ENCODE assay signal across 9 mouse cellular contexts in the genomic region with DNA sequence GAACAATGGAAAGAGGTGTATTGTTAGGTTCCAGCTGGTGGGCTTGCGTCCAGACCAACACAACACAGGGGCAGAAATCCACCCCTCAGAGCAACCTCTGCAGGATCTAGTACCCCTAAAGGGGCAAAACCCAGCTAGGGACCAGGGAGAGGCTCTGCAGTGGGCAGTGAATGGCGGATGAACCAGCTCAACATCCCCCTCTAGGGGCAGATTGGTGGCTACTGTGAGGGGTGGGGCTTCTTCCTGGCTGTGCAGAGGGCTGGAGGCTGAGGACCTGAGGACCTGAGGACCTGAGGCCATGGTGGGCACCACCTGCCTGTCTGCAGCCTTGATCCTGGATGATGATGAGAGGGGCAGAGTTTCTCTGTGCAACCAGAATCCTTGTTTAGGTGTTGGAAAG. TPM values are rescaled to one million over a fixed set of nuclear protein-coding genes. Genes with fewer than 3 reads are reported as not detected.
DNase-seq lines count a peak whose midpoint lies in the region; ATAC-seq lines count a peak whose summit lies in the region.
"Had no signal": no experiment of that assay in that cellular context is flagged by ENCODE, and none has a peak within 500 bp of the region (broad histone marks: within the 10 kb centered on the region; RNA-seq: fewer than 3 reads in every experiment).

No protein-coding gene starts in this region.

- H3K4me2 ChIP-seq in kidney, embryonic 15.5 days = no peak overlapping the region
- no peak overlapping the region for H3K4me2 ChIP-seq in neural tube, embryonic 11.5 days (ENCODE audit: low read depth)
- H3K4me2 ChIP-seq in forebrain, embryonic 16.5 days (ENCODE audit: low read length) = no peak overlapping the region

- ATAC-seq in kidney, embryonic 15.5 days (replicated peaks; ENCODE audit: low FRiP score) = 0 out of 2 replicates have a peak, but pooled peaks have one; percentile 52
- ATAC-seq in neural tube, embryonic 11.5 days (ENCODE audit: insufficient read depth, low FRiP score, low TSS enrichment) = no peak
- ATAC-seq in monocyte, adult 5-6 weeks (replicated peaks; ENCODE audit: insufficient number of reproducible peaks, low FRiP score, low TSS enrichment, poor library complexity, severe bottlenecking) = no peak
- ATAC-seq in forebrain, embryonic 16.5 days = no peak

- no peak for DNase-seq in kidney, postnatal 14 days
- DNase-seq in ES-CJ7 (ENCODE audit: low read depth, low spot score) = peak; percentile 53
- DNase-seq in embryo, embryonic 10 days (ENCODE audit: low spot score) = peak; percentile 53
- peak; percentile 25 for DNase-seq in neural tube, embryonic 11.5 days (ENCODE audit: low spot score)
- DNase-seq in spleen, postnatal 4 days (ENCODE audit: low spot score in 2 of 2) = no peak
- DNase-seq: adrenal gland, adult 8-10 months had no signal

- H3K9ac ChIP-seq in kidney, embryonic 15.5 days = no peak overlapping the region
- H3K9ac ChIP-seq in neural tube, embryonic 11.5 days (ENCODE audit: low read length) = no peak overlapping the region
- no peak overlapping the region for H3K9ac ChIP-seq in forebrain, embryonic 16.5 days (replicated peaks; ENCODE audit: low read depth, low read length)

- no peaks in the 10 kb centered on the region for H3K4me1 ChIP-seq in kidney, embryonic 15.5 days
- H3K4me1 ChIP-seq in neural tube, embryonic 11.5 days (ENCODE audit: control insufficient read depth, insufficient read depth, low read length) = no peaks in the 10 kb centered on the region
- H3K4me1 ChIP-seq in forebrain, embryonic 16.5 days (replicated peaks; ENCODE audit: control insufficient read depth, insufficient read depth, low read length) = no peaks in the 10 kb centered on the region

- H3K27me3 ChIP-seq in kidney, embryonic 15.5 days = 0 out of 2 replicates have a peak, but pooled peaks cover 4% of the 10 kb centered on the region
- H3K27me3 ChIP-seq in neural tube, embryonic 11.5 days (ENCODE audit: control insufficient read depth, insufficient read depth, low read length) = no peaks in the 10 kb centered on the region
- H3K27me3 ChIP-seq in forebrain, embryonic 16.5 days (replicated peaks; ENCODE audit: control insufficient read depth, insufficient read depth, low read length) = 0 out of 2 replicates have a peak, but pooled peaks cover 6% of the 10 kb centered on the region

- H3K36me3 ChIP-seq in kidney, embryonic 15.5 days = peaks cover 6% of the 10 kb centered on the region
- no peaks in the 10 kb centered on the region for H3K36me3 ChIP-seq in neural tube, embryonic 11.5 days (ENCODE audit: control insufficient read depth, insufficient read depth, low read length)
- no peaks in the 10 kb centered on the region for H3K36me3 ChIP-seq in forebrain, embryonic 16.5 days (ENCODE audit: control insufficient read depth, insufficient read depth)

- 39% methylated on average over 2 of the region's 2 CpGs for WGBS in kidney, embryonic 15.5 days
- 41% methylated on average over 2 of the region's 2 CpGs for WGBS in neural tube, embryonic 11.5 days
- WGBS in forebrain, embryonic 16.5 days = 36% methylated on average over 2 of the region's 2 CpGs

- no peak overlapping the region for H3K27ac ChIP-seq in kidney, embryonic 15.5 days
- H3K27ac ChIP-seq in neural tube, embryonic 11.5 days (ENCODE audit: low read depth, low read length) = no peak overlapping the region
- H3K27ac ChIP-seq in forebrain, embryonic 16.5 days (ENCODE audit: low read length) = no peak overlapping the region

- H3K4me3 ChIP-seq in kidney, embryonic 15.5 days (replicated peaks) = no peak overlapping the region
- no peak overlapping the region for H3K4me3 ChIP-seq in neural tube, embryonic 11.5 days (ENCODE audit: low read depth, low read length)
- no peak overlapping the region for H3K4me3 ChIP-seq in forebrain, embryonic 16.5 days (replicated peaks; ENCODE audit: low read length)

- no peaks in the 10 kb centered on the region for H3K9me3 ChIP-seq in kidney, embryonic 15.5 days (replicated peaks)
- H3K9me3 ChIP-seq in neural tube, embryonic 11.5 days (ENCODE audit: control insufficient read depth, low read length) = no peaks in the 10 kb centered on the region
- H3K9me3 ChIP-seq in forebrain, embryonic 16.5 days (ENCODE audit: control insufficient read depth, low read length) = no peaks in the 10 kb centered on the region

RNA-seq across cellular contexts. Expression of a gene that starts 35.8 kb away (rescaled TPM):
- polyA plus RNA-seq in kidney, embryonic 15.5 days (2015; fragmentation: Nextera tagmentation; extraction: Ambion mirVana) = 54.5 and 60.4 TPM in 2 replicates
- 53.4 and 59.3 TPM in 2 replicates for polyA plus RNA-seq in neural tube, embryonic 11.5 days (2014; fragmentation: Nextera tagmentation; extraction: Ambion mirVana)
- total RNA-seq in monocyte, adult 5-6 weeks (2017) = 12.5 to 25.0 TPM (median 16.3 TPM) in 3 replicates
- polyA plus RNA-seq in forebrain, embryonic 16.5 days (2015; fragmentation: Nextera tagmentation; extraction: Ambion mirVana) = 39.9 and 41.7 TPM in 2 replicates

RNA-seq across cellular contexts. Expression of a gene that starts 36.1 kb away (rescaled TPM):
- polyA plus RNA-seq in kidney, embryonic 15.5 days (2015; fragmentation: Nextera tagmentation; extraction: Ambion mirVana) = 0.36 and 0.79 TPM in 2 replicates
- 0.58 and 0.77 TPM in 2 replicates for polyA plus RNA-seq in neural tube, embryonic 11.5 days (2014; fragmentation: Nextera tagmentation; extraction: Ambion mirVana)
- total RNA-seq in monocyte, adult 5-6 weeks (2017) = 2.0 TPM in 1 of 3 replicates, not detected in the others
- polyA plus RNA-seq in forebrain, embryonic 16.5 days (2015; fragmentation: Nextera tagmentation; extraction: Ambion mirVana) = 0.60 and 0.98 TPM in 2 replicates

RNA-seq across cellular contexts. Expression of a gene that starts 58.8 kb away (rescaled TPM):
- 238 and 247 TPM in 2 replicates for polyA plus RNA-seq in kidney, embryonic 15.5 days (2015; fragmentation: Nextera tagmentation; extraction: Ambion mirVana)
- polyA plus RNA-seq in neural tube, embryonic 11.5 days (2014; fragmentation: Nextera tagmentation; extraction: Ambion mirVana) = 242 and 267 TPM in 2 replicates
- total RNA-seq in monocyte, adult 5-6 weeks (2017) = 195 to 235 TPM (median 203 TPM) in 3 replicates
- polyA plus RNA-seq in forebrain, embryonic 16.5 days (2015; fragmentation: Nextera tagmentation; extraction: Ambion mirVana) = 126 and 130 TPM in 2 replicates

Comparison
In these comparisons a context has a peak if more than half of its experiments do, and no peak if none do; other contexts are left out.
1. DNase-seq: peak in ES-CJ7 (single experiment), embryo, embryonic 10 days (single experiment) and neural tube, embryonic 11.5 days (single experiment); none in kidney, postnatal 14 days (single experiment) and spleen, postnatal 4 days (0 of 2).